Mouse (Mus musculus) ES-Bruce4 (cell line): ENCODE data around the gene Actl11. TPM values are rescaled to one million over a fixed set of nuclear protein-coding genes. Genes with fewer than 3 reads are reported as not detected.

Source experiments
- H3K27ac ChIP-seq: 2 replicates; pipeline ENCODE4 v1.5.1; 2012; ENCODE audit warnings: low read length, inconsistent platforms; ENCODE audit not compliant: insufficient read depth
- H3K27me3 ChIP-seq: 2 replicates; pipeline ENCODE4 v1.6.1; 2012; ENCODE audit warnings: mild to moderate bottlenecking, low read length, inconsistent platforms; ENCODE audit not compliant: control insufficient read depth, poor library complexity, insufficient read depth, severe bottlenecking
- H3K36me3 ChIP-seq: 2 replicates; pipeline ENCODE4 v1.6.1; 2012; ENCODE audit warnings: inconsistent platforms, mild to moderate bottlenecking, low read length, moderate library complexity; ENCODE audit not compliant: control insufficient read depth, poor library complexity, insufficient read depth, severe bottlenecking
- H3K4me1 ChIP-seq: one replicate; pipeline ENCODE4 v1.8.1; 2011; ENCODE audit warnings: low read length; ENCODE audit not compliant: control insufficient read depth, insufficient read depth
- H3K4me3 ChIP-seq: 2 replicates; pipeline ENCODE4 v1.5.1; 2011; ENCODE audit warnings: low read depth, mild to moderate bottlenecking, low read length
- H3K9ac ChIP-seq: 2 replicates; pipeline ENCODE4 v1.6.1; 2012; ENCODE audit warnings: low read depth, mild to moderate bottlenecking, inconsistent platforms; ENCODE audit not compliant: poor library complexity, severe bottlenecking
- H3K9me3 ChIP-seq: replicated peaks from 2 replicates; pipeline ENCODE4 v1.6.1; 2012; ENCODE audit warnings: mild to moderate bottlenecking, low read length, inconsistent platforms; ENCODE audit not compliant: control insufficient read depth, poor library complexity, insufficient read depth, severe bottlenecking
- CTCF ChIP-seq: IDR thresholded peaks from one replicate; pipeline ENCODE4 v1.8.1; 2011; ENCODE audit warnings: low read depth, low read length
- EP300 ChIP-seq: IDR thresholded peaks from 2 replicates; pipeline ENCODE4 v1.6.1; 2011; ENCODE audit warnings: low read depth, low read length; ENCODE audit not compliant: insufficient read depth
- POLR2A ChIP-seq: IDR thresholded peaks from one replicate; pipeline ENCODE4 v1.8.1; 2011; ENCODE audit warnings: low read length; ENCODE audit not compliant: insufficient read depth
- polyA plus RNA-seq: library from polyadenylated mRNA; stranded (reverse); fragments of >200 nt; gene quantifications from 2 replicates; pipeline ENCODE4 v1.2.4, GENCODE M21; 2011; ENCODE audit warnings: low read depth; ENCODE audit not compliant: missing spikeins, insufficient read depth, insufficient read length

Gene Actl11
- polyA plus RNA-seq, 1 experiment = not detected

GRCm38 (mm10) chr9:107978815-107979214, 50.5 kb downstream of the Actl11 start:
- H3K27ac ChIP-seq = no peak overlapping the region
- H3K27me3 ChIP-seq = no peaks in the 10 kb centered on the region
- H3K9ac ChIP-seq = no peak overlapping the region
- TF ChIP-seq EP300 (no peak), POLR2A (no peak), CTCF (no peak)
- no peaks in the 10 kb centered on the region for H3K4me1 ChIP-seq
- H3K4me3 ChIP-seq = no peak overlapping the region
- H3K36me3 ChIP-seq = no peaks in the 10 kb centered on the region
- no peaks in the 10 kb centered on the region for H3K9me3 ChIP-seq

Other genes starting within 250 kb of the Actl11 start
- gene Gnat1, start 248.8 kb upstream of the Actl11 start, polyA plus RNA-seq = 1.5 TPM in 1 of 2 replicates, not detected in the other
- gene Sema3f, start 218.0 kb upstream of the Actl11 start, polyA plus RNA-seq = 12.3 and 19.0 TPM in 2 replicates
- 143 and 146 TPM in 2 replicates for gene Rbm5, start 157.5 kb upstream of the Actl11 start, polyA plus RNA-seq
- 115 and 130 TPM in 2 replicates for gene Rbm6, start 55.2 kb upstream of the Actl11 start, polyA plus RNA-seq
- gene Mon1a, start 40.3 kb upstream of the Actl11 start, polyA plus RNA-seq = 3.0 and 4.2 TPM in 2 replicates
- gene Mst1r, start 21.6 kb upstream of the Actl11 start, polyA plus RNA-seq = 0.16 and 0.61 TPM in 2 replicates
- gene Camkv, start 7.2 kb downstream of the Actl11 start, polyA plus RNA-seq = 4.0 and 5.6 TPM in 2 replicates
- 17.2 and 20.4 TPM in 2 replicates for gene Traip, start 21.7 kb downstream of the Actl11 start, polyA plus RNA-seq
- 0.52 and 2.1 TPM in 2 replicates for gene Uba7, start 47.0 kb downstream of the Actl11 start, polyA plus RNA-seq
- gene Gm20661, start 54.6 kb downstream of the Actl11 start, polyA plus RNA-seq = not detected in 2 replicates
- 1.4 and 2.6 TPM in 2 replicates for gene Inka1, start 57.4 kb downstream of the Actl11 start, polyA plus RNA-seq
- 0.81 TPM in 1 of 2 replicates, not detected in the other for gene Cdhr4, start 64.0 kb downstream of the Actl11 start, polyA plus RNA-seq
- not detected in 2 replicates for gene Gm20662, start 67.9 kb downstream of the Actl11 start, polyA plus RNA-seq
- gene Ip6k1, start 74.0 kb downstream of the Actl11 start, polyA plus RNA-seq = 46.9 and 49.1 TPM in 2 replicates
- gene Gmppb, start 120.8 kb downstream of the Actl11 start, polyA plus RNA-seq = 9.7 and 10.2 TPM in 2 replicates
- 0.24 and 0.61 TPM in 2 replicates for gene Amigo3, start 124.7 kb downstream of the Actl11 start, polyA plus RNA-seq
- 1.2 and 3.0 TPM in 2 replicates for gene Mst1, start 152.0 kb downstream of the Actl11 start, polyA plus RNA-seq
- gene Rnf123, start 154.9 kb downstream of the Actl11 start, polyA plus RNA-seq = 19.7 and 20.9 TPM in 2 replicates
- gene Apeh, start 166.1 kb downstream of the Actl11 start, polyA plus RNA-seq = 37.6 and 48.1 TPM in 2 replicates